10 mouse cellular contexts compared by ENCODE assay signal in the genomic region with DNA sequence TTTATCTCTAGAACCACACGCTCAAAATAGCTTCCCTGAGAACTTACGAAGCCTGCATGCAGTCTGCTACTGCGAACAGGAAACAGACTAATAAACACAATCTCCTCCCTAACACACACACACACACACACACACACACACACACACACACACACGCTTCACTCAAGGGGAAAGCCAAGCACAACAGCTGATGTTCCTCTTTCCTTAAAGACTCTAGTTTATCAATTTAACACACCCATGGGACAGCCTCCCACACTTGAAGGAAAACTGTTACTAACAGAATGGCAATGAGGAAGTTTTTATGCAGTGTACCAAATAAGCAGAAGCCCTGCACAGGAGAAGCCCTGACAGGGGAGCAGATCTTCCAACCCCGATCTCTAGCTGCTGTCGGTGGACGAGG.
A peak's percentile ranks its signal among the peaks of the same experiment; 100 is the strongest.
DNase-seq lines count a peak whose midpoint lies in the region; ATAC-seq and TF ChIP-seq lines count a peak whose summit lies in the region.
"Had no signal": no experiment of that assay in that cellular context is flagged by ENCODE, and none has a peak within 500 bp of the region (broad histone marks: within the 10 kb centered on the region; RNA-seq: fewer than 3 reads in every experiment).

No protein-coding gene starts in this region.

- ATAC-seq in intestine, embryonic 15.5 days, result peak; percentile 72
- no peak for ATAC-seq in intestine, postnatal 0 days
- peak; percentile 84 for ATAC-seq in granulocyte monocyte progenitor cell, adult 5-6 weeks (replicated peaks; ENCODE audit: poor library complexity, severe bottlenecking)
- ATAC-seq in kidney, postnatal 0 days (replicated peaks; ENCODE audit: low FRiP score, low read depth), result peak; percentile 38; the same call in 1 of the 2 replicates
- ATAC-seq in hindbrain, embryonic 16.5 days, result no peak

- H3K27me3 ChIP-seq in intestine, embryonic 15.5 days (replicated peaks), result no peaks in the 10 kb centered on the region
- H3K27me3 ChIP-seq in intestine, postnatal 0 days (replicated peaks; ENCODE audit: control insufficient read depth, insufficient read depth, low read length), result no peaks in the 10 kb centered on the region
- H3K27me3 ChIP-seq in kidney, postnatal 0 days (ENCODE audit: insufficient read depth, low read length), result 0 out of 2 replicates have a peak, but pooled peaks cover 2% of the 10 kb centered on the region
- peaks cover 2% of the 10 kb centered on the region for H3K27me3 ChIP-seq in hindbrain, embryonic 16.5 days (replicated peaks; ENCODE audit: control insufficient read depth, insufficient read depth, low read length)
- H3K27me3 ChIP-seq: embryonic facial prominence, embryonic 12.5 days had no signal

- 0 out of 2 replicates have a peak overlapping the region, but pooled peaks have one; percentile 32 for H3K27ac ChIP-seq in intestine, embryonic 15.5 days
- no peak overlapping the region for H3K27ac ChIP-seq in intestine, postnatal 0 days (ENCODE audit: low read depth, low read length)
- H3K27ac ChIP-seq in kidney, postnatal 0 days, result no peak overlapping the region
- H3K27ac ChIP-seq in hindbrain, embryonic 16.5 days (ENCODE audit: low read depth, low read length), result no peak overlapping the region
- H3K27ac ChIP-seq: embryonic facial prominence, embryonic 12.5 days; neural tube, embryonic 13.5 days had no signal

- H3K36me3 ChIP-seq in intestine, embryonic 15.5 days, result no peaks in the 10 kb centered on the region
- no peaks in the 10 kb centered on the region for H3K36me3 ChIP-seq in intestine, postnatal 0 days (ENCODE audit: control insufficient read depth, insufficient read depth)
- no peaks in the 10 kb centered on the region for H3K36me3 ChIP-seq in kidney, postnatal 0 days (ENCODE audit: insufficient read depth, low read length)
- H3K36me3 ChIP-seq in hindbrain, embryonic 16.5 days (ENCODE audit: control insufficient read depth, insufficient read depth, low read length), result no peaks in the 10 kb centered on the region
- H3K36me3 ChIP-seq: embryonic facial prominence, embryonic 12.5 days; neural tube, embryonic 13.5 days had no signal

- H3K4me1 ChIP-seq in intestine, embryonic 15.5 days (replicated peaks), result peaks cover 16% of the 10 kb centered on the region
- H3K4me1 ChIP-seq in intestine, postnatal 0 days (replicated peaks; ENCODE audit: control insufficient read depth, insufficient read depth, low read length), result no peaks in the 10 kb centered on the region
- H3K4me1 ChIP-seq in kidney, postnatal 0 days (replicated peaks; ENCODE audit: insufficient read depth, low read length), result peaks cover 8% of the 10 kb centered on the region
- peaks cover 5% of the 10 kb centered on the region; the same call in 1 of the 2 replicates for H3K4me1 ChIP-seq in hindbrain, embryonic 16.5 days (ENCODE audit: control insufficient read depth, insufficient read depth, low read depth, low read length)
- H3K4me1 ChIP-seq: embryonic facial prominence, embryonic 12.5 days had no signal

- no peak for TF ChIP-seq CTCF in intestine, postnatal 0 days (IDR thresholded peaks at IDR 0.05; ENCODE audit: low read depth)
- TF ChIP-seq CTCF in kidney, postnatal 0 days (IDR thresholded peaks at IDR 0.05; ENCODE audit: low read depth), result no peak

- no peaks in the 10 kb centered on the region for H3K9me3 ChIP-seq in intestine, embryonic 15.5 days
- H3K9me3 ChIP-seq in intestine, postnatal 0 days (ENCODE audit: control insufficient read depth), result no peaks in the 10 kb centered on the region
- no peaks in the 10 kb centered on the region for H3K9me3 ChIP-seq in kidney, postnatal 0 days (replicated peaks; ENCODE audit: low read length)
- no peaks in the 10 kb centered on the region for H3K9me3 ChIP-seq in hindbrain, embryonic 16.5 days (ENCODE audit: control insufficient read depth, low read length)
- H3K9me3 ChIP-seq: embryonic facial prominence, embryonic 12.5 days; neural tube, embryonic 13.5 days had no signal

- peak; percentile 87 for DNase-seq in kidney, postnatal 0 days (ENCODE audit: low spot score)
- DNase-seq in ovary, postnatal 14 days (ENCODE audit: low spot score), result peak; percentile 47
- no peak for DNase-seq in thymus, postnatal 4 days
- DNase-seq in frontal cortex, postnatal 36 days (ENCODE audit: low spot score in 2 of 2), result no peak

- no peak overlapping the region for H3K4me3 ChIP-seq in intestine, embryonic 15.5 days (replicated peaks)
- H3K4me3 ChIP-seq in intestine, postnatal 0 days (ENCODE audit: low read depth, low read length), result no peak overlapping the region
- H3K4me3 ChIP-seq in kidney, postnatal 0 days (replicated peaks; ENCODE audit: low read depth, low read length), result no peak overlapping the region
- no peak overlapping the region for H3K4me3 ChIP-seq in hindbrain, embryonic 16.5 days (ENCODE audit: low read length)
- H3K4me3 ChIP-seq: embryonic facial prominence, embryonic 12.5 days; neural tube, embryonic 13.5 days had no signal

- no peak overlapping the region for H3K9ac ChIP-seq in intestine, embryonic 15.5 days
- H3K9ac ChIP-seq in intestine, postnatal 0 days (ENCODE audit: low read depth, low read length), result no peak overlapping the region
- H3K9ac ChIP-seq in kidney, postnatal 0 days (ENCODE audit: low read depth, low read length), result no peak overlapping the region
- no peak overlapping the region for H3K9ac ChIP-seq in hindbrain, embryonic 16.5 days (ENCODE audit: low read depth, low read length)
- H3K9ac ChIP-seq: embryonic facial prominence, embryonic 12.5 days; neural tube, embryonic 13.5 days had no signal

- WGBS in intestine, embryonic 15.5 days, result 20% methylated on average over 7 of the region's 7 CpGs
- 24% methylated on average over 7 of the region's 7 CpGs for WGBS in intestine, postnatal 0 days
- 19% methylated on average over 7 of the region's 7 CpGs for WGBS in kidney, postnatal 0 days
- 66% methylated on average over 7 of the region's 7 CpGs for WGBS in hindbrain, embryonic 16.5 days

- H3K4me2 ChIP-seq in intestine, embryonic 15.5 days (replicated peaks), result no peak overlapping the region
- no peak overlapping the region for H3K4me2 ChIP-seq in intestine, postnatal 0 days (replicated peaks; ENCODE audit: low read depth)
- no peak overlapping the region for H3K4me2 ChIP-seq in kidney, postnatal 0 days (ENCODE audit: low read length)
- H3K4me2 ChIP-seq in hindbrain, embryonic 16.5 days (ENCODE audit: low read length), result no peak overlapping the region
- H3K4me2 ChIP-seq: embryonic facial prominence, embryonic 12.5 days; neural tube, embryonic 13.5 days had no signal

Comparison
In these comparisons a context has a peak if more than half of its experiments do, and no peak if none do; other contexts are left out.
1. ATAC-seq: peak in intestine, embryonic 15.5 days (single experiment), granulocyte monocyte progenitor cell, adult 5-6 weeks (single experiment) and kidney, postnatal 0 days (single experiment); none in intestine, postnatal 0 days (single experiment) and hindbrain, embryonic 16.5 days (single experiment).
2. DNase-seq: peak in kidney, postnatal 0 days (single experiment) and ovary, postnatal 14 days (single experiment); none in thymus, postnatal 4 days (single experiment) and frontal cortex, postnatal 36 days (0 of 2).